Mouse (Mus musculus): ENCODE data around the gene Ngfr. TPM values are rescaled to one million over a fixed set of nuclear protein-coding genes. Genes with fewer than 3 reads are reported as not detected.

Ngfr gene
- polyA plus RNA-seq, 1 experiment from 2014 or later = 23.4 TPM

- 83% methylated on average over 10 of the region's 10 CpGs for WGBS
- H3K4me2 ChIP-seq (replicated peaks; ENCODE audit: low read depth, low read length) = no peak overlapping the region
- ATAC-seq (ENCODE audit: low FRiP score, low TSS enrichment) = no peak
- no peaks in the 10 kb centered on the region for H3K27me3 ChIP-seq (ENCODE audit: control insufficient read depth, insufficient read depth, low read length)
- peaks cover 29% of the 10 kb centered on the region for H3K4me1 ChIP-seq (ENCODE audit: control insufficient read depth, insufficient read depth, low read length)
- no peak overlapping the region for H3K4me3 ChIP-seq (ENCODE audit: low read length)
- peaks cover 4% of the 10 kb centered on the region; the same call in 1 of the 2 replicates for H3K9me3 ChIP-seq (ENCODE audit: control insufficient read depth, low read length)
- no peak overlapping the region for H3K27ac ChIP-seq (ENCODE audit: low read depth, low read length)
- no peaks in the 10 kb centered on the region for H3K36me3 ChIP-seq (ENCODE audit: control insufficient read depth, insufficient read depth, low read length)
- H3K9ac ChIP-seq (ENCODE audit: low read depth, low read length) = no peak overlapping the region
These were observed 22.2 kb downstream of the Ngfr start for GRCm38 (mm10) chr11:95565327-95565726.

GRCm38 (mm10) chr11:95563849-95564248 is 23.7 kb downstream of the Ngfr start:
- Histone ChIP-seq H3K4me1 (ENCODE audit: control insufficient read depth, insufficient read depth, low read length) (peaks cover 22% of the 10 kb centered on the region), H3K27ac (ENCODE audit: low read depth, low read length) (no peak overlapping the region), H3K36me3 (ENCODE audit: control insufficient read depth, insufficient read depth, low read length) (no peaks in the 10 kb centered on the region), H3K4me3 (ENCODE audit: low read length) (no peak overlapping the region), H3K9ac (ENCODE audit: low read depth, low read length) (no peak overlapping the region), H3K9me3 (ENCODE audit: control insufficient read depth, low read length) (peaks cover 4% of the 10 kb centered on the region; the same call in 1 of the 2 replicates), H3K4me2 (replicated peaks; ENCODE audit: low read depth, low read length) (no peak overlapping the region), H3K27me3 (ENCODE audit: control insufficient read depth, insufficient read depth, low read length) (no peaks in the 10 kb centered on the region)
- no peak for ATAC-seq (ENCODE audit: low FRiP score, low TSS enrichment)
- WGBS = 95% methylated on average over 5 of the region's 5 CpGs

GRCm38 (mm10) chr11:95560773-95561172 is 26.8 kb downstream of the Ngfr start:
- Histone ChIP-seq H3K4me3 (ENCODE audit: low read length) (no peak overlapping the region), H3K9me3 (ENCODE audit: control insufficient read depth, low read length) (peaks cover 4% of the 10 kb centered on the region; the same call in 1 of the 2 replicates), H3K27ac (ENCODE audit: low read depth, low read length) (no peak overlapping the region), H3K9ac (ENCODE audit: low read depth, low read length) (no peak overlapping the region), H3K4me1 (ENCODE audit: control insufficient read depth, insufficient read depth, low read length) (no peaks in the 10 kb centered on the region; the same call in 1 of the 2 replicates), H3K4me2 (replicated peaks; ENCODE audit: low read depth, low read length) (no peak overlapping the region), H3K36me3 (ENCODE audit: control insufficient read depth, insufficient read depth, low read length) (no peaks in the 10 kb centered on the region), H3K27me3 (ENCODE audit: control insufficient read depth, insufficient read depth, low read length) (no peaks in the 10 kb centered on the region)
- 79% methylated on average over 3 of the region's 3 CpGs for WGBS
- no peak for ATAC-seq (ENCODE audit: low FRiP score, low TSS enrichment)

- Histone ChIP-seq H3K4me1 (ENCODE audit: control insufficient read depth, insufficient read depth, low read length) (peaks cover 5% of the 10 kb centered on the region; the same call in 1 of the 2 replicates), H3K4me3 (ENCODE audit: low read length) (no peak overlapping the region), H3K9me3 (ENCODE audit: control insufficient read depth, low read length) (peaks cover 4% of the 10 kb centered on the region; the same call in 1 of the 2 replicates), H3K4me2 (replicated peaks; ENCODE audit: low read depth, low read length) (no peak overlapping the region), H3K27ac (ENCODE audit: low read depth, low read length) (no peak overlapping the region), H3K36me3 (ENCODE audit: control insufficient read depth, insufficient read depth, low read length) (no peaks in the 10 kb centered on the region), H3K9ac (ENCODE audit: low read depth, low read length) (no peak overlapping the region), H3K27me3 (ENCODE audit: control insufficient read depth, insufficient read depth, low read length) (no peaks in the 10 kb centered on the region)
- WGBS = 58% methylated on average over 2 of the region's 2 CpGs
- no peak for ATAC-seq (ENCODE audit: low FRiP score, low TSS enrichment)
These were observed 27.8 kb downstream of the Ngfr start for GRCm38 (mm10) chr11:95559761-95560160.

- Histone ChIP-seq H3K9me3 (ENCODE audit: control insufficient read depth, low read length) (no peaks in the 10 kb centered on the region), H3K9ac (ENCODE audit: low read depth, low read length) (no peak overlapping the region), H3K4me1 (ENCODE audit: control insufficient read depth, insufficient read depth, low read length) (peaks cover 5% of the 10 kb centered on the region; the same call in 1 of the 2 replicates), H3K27ac (ENCODE audit: low read depth, low read length) (no peak overlapping the region), H3K36me3 (ENCODE audit: control insufficient read depth, insufficient read depth, low read length) (no peaks in the 10 kb centered on the region), H3K27me3 (ENCODE audit: control insufficient read depth, insufficient read depth, low read length) (no peaks in the 10 kb centered on the region), H3K4me2 (replicated peaks; ENCODE audit: low read depth, low read length) (no peak overlapping the region), H3K4me3 (ENCODE audit: low read length) (no peak overlapping the region)
- WGBS = 59% methylated on average over 6 of the region's 6 CpGs
- ATAC-seq (ENCODE audit: low FRiP score, low TSS enrichment) = no peak
These were observed 29.8 kb downstream of the Ngfr start for GRCm38 (mm10) chr11:95557719-95558118.

- Histone ChIP-seq H3K9ac (ENCODE audit: low read depth, low read length) (no peak overlapping the region), H3K4me3 (ENCODE audit: low read length) (no peak overlapping the region), H3K4me1 (ENCODE audit: control insufficient read depth, insufficient read depth, low read length) (peaks cover 5% of the 10 kb centered on the region; the same call in 1 of the 2 replicates), H3K4me2 (replicated peaks; ENCODE audit: low read depth, low read length) (no peak overlapping the region), H3K9me3 (ENCODE audit: control insufficient read depth, low read length) (no peaks in the 10 kb centered on the region), H3K27ac (ENCODE audit: low read depth, low read length) (no peak overlapping the region), H3K27me3 (ENCODE audit: control insufficient read depth, insufficient read depth, low read length) (no peaks in the 10 kb centered on the region), H3K36me3 (ENCODE audit: control insufficient read depth, insufficient read depth, low read length) (no peaks in the 10 kb centered on the region)
- ATAC-seq (ENCODE audit: low FRiP score, low TSS enrichment) = no peak
- 81% methylated on average over 6 of the region's 6 CpGs for WGBS
These were observed 30.5 kb downstream of the Ngfr start for GRCm38 (mm10) chr11:95557032-95557431.

GRCm38 (mm10) chr11:95555279-95555678 is 32.3 kb downstream of the Ngfr start:
- Histone ChIP-seq H3K4me2 (replicated peaks; ENCODE audit: low read depth, low read length) (no peak overlapping the region), H3K4me3 (ENCODE audit: low read length) (no peak overlapping the region), H3K9me3 (ENCODE audit: control insufficient read depth, low read length) (no peaks in the 10 kb centered on the region), H3K27me3 (ENCODE audit: control insufficient read depth, insufficient read depth, low read length) (no peaks in the 10 kb centered on the region), H3K4me1 (ENCODE audit: control insufficient read depth, insufficient read depth, low read length) (peaks cover 5% of the 10 kb centered on the region; the same call in 1 of the 2 replicates), H3K9ac (ENCODE audit: low read depth, low read length) (no peak overlapping the region), H3K27ac (ENCODE audit: low read depth, low read length) (no peak overlapping the region), H3K36me3 (ENCODE audit: control insufficient read depth, insufficient read depth, low read length) (no peaks in the 10 kb centered on the region)
- WGBS = 16% methylated on average over 8 of the region's 8 CpGs
- ATAC-seq (ENCODE audit: low FRiP score, low TSS enrichment) = no peak

- Histone ChIP-seq H3K4me1 (ENCODE audit: control insufficient read depth, insufficient read depth, low read length) (peaks cover 5% of the 10 kb centered on the region; the same call in 1 of the 2 replicates), H3K36me3 (ENCODE audit: control insufficient read depth, insufficient read depth, low read length) (no peaks in the 10 kb centered on the region), H3K9ac (ENCODE audit: low read depth, low read length) (no peak overlapping the region), H3K9me3 (ENCODE audit: control insufficient read depth, low read length) (no peaks in the 10 kb centered on the region), H3K4me3 (ENCODE audit: low read length) (no peak overlapping the region), H3K27ac (ENCODE audit: low read depth, low read length) (no peak overlapping the region), H3K4me2 (replicated peaks; ENCODE audit: low read depth, low read length) (no peak overlapping the region), H3K27me3 (ENCODE audit: control insufficient read depth, insufficient read depth, low read length) (no peaks in the 10 kb centered on the region)
- WGBS = 85% methylated on average over 12 of the region's 12 CpGs
- no peak for ATAC-seq (ENCODE audit: low FRiP score, low TSS enrichment)
These were observed 37.1 kb downstream of the Ngfr start for GRCm38 (mm10) chr11:95550301-95551021.

- 52% methylated on average over 10 of the region's 10 CpGs for WGBS
These were observed 41.3 kb downstream of the Ngfr start for GRCm38 (mm10) chr11:95546021-95546782.

More at GRCm38 (mm10) chr11:95546021-95546782, 41.3 kb downstream of the Ngfr start:
- no peak overlapping the region for H3K4me2 ChIP-seq (replicated peaks; ENCODE audit: low read depth, low read length)
- no peaks in the 10 kb centered on the region for H3K36me3 ChIP-seq (ENCODE audit: control insufficient read depth, insufficient read depth, low read length)
- H3K27me3 ChIP-seq (ENCODE audit: control insufficient read depth, insufficient read depth, low read length) = no peaks in the 10 kb centered on the region
- no peak overlapping the region for H3K4me3 ChIP-seq (ENCODE audit: low read length)
- no peak for ATAC-seq (ENCODE audit: low FRiP score, low TSS enrichment)
- no peaks in the 10 kb centered on the region for H3K9me3 ChIP-seq (ENCODE audit: control insufficient read depth, low read length)
- H3K4me1 ChIP-seq (ENCODE audit: control insufficient read depth, insufficient read depth, low read length) = 0 out of 2 replicates have a peak, but pooled peaks cover under 1% of the 10 kb centered on the region
- H3K9ac ChIP-seq (ENCODE audit: low read depth, low read length) = no peak overlapping the region
- H3K27ac ChIP-seq (ENCODE audit: low read depth, low read length) = no peak overlapping the region

Measured in kidney, embryonic 14.5 days (tissue).